Mouse (Mus musculus): ENCODE measurements at regions not wholly inside any gene's neighbourhood (a gene's known extent, or its start where the extent isn't known, plus 50 kb on each side); places are given as distances from the start of the nearest gene placed in this dataset.

DNA sequence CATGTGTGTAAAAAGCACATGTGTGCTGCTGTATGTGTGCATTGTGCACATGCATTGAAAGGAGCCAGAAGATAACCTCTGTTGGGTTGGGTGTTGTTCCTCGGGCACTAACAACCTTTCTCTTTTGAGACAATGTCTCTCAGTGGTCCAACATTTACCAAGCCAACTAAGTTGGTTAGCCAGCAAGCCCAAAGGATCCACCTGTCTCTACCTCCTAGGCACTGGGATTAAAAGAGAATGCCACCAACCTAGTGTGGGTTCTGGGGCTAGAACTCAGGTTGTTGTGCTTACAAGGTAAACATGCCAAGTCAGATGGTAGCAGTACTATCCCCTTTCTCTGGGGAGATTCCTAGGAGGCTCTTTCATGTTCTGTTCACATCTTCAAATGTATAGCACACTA lies 459.1 kb upstream of the Atp11b start:
- H3K27me3 ChIP-seq (ENCODE audit: control insufficient read depth, insufficient read depth, low read length, poor library complexity, severe bottlenecking): no peaks in the 10 kb centered on the region
- H3K9me3 ChIP-seq (replicated peaks; ENCODE audit: control insufficient read depth, insufficient read depth, low read length, poor library complexity, severe bottlenecking): no peaks in the 10 kb centered on the region; the same call in 1 of the 2 replicates

DNA sequence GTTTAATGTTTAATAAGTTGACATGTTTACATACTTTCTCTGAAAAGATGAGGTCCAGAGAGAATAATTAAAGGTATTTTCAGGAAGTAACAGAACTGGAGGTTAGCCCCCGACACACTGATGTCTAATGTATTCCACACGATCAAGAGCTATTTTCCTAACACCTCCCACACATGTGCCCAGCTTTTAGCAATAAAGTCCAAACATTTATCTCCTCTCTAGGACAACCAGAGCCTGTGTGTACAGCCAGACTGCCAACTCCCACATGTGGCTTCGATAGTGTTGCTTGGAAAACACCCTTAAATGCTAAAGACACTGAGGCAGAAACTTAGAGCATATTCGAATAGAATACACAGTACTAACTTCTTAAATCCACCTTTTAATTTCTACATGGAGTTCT lies 458.2 kb upstream of the Atp11b start:
- H3K9ac ChIP-seq (ENCODE audit: low read depth, poor library complexity, severe bottlenecking): no peak overlapping the region
- no peaks in the 10 kb centered on the region for H3K4me1 ChIP-seq (ENCODE audit: control insufficient read depth, insufficient read depth, low read length)
- H3K4me3 ChIP-seq (ENCODE audit: low read depth, low read length): no peak overlapping the region
- no peak for TF ChIP-seq CTCF (IDR thresholded peaks at IDR 0.05; ENCODE audit: low read depth, low read length)
- no peak for TF ChIP-seq EP300 (IDR thresholded peaks at IDR 0.05; ENCODE audit: insufficient read depth, low read depth, low read length)
- TF ChIP-seq POLR2A (IDR thresholded peaks at IDR 0.05; ENCODE audit: insufficient read depth, low read length): no peak
- no peaks in the 10 kb centered on the region for H3K27me3 ChIP-seq (ENCODE audit: control insufficient read depth, insufficient read depth, low read length, poor library complexity, severe bottlenecking)
- H3K9me3 ChIP-seq (replicated peaks; ENCODE audit: control insufficient read depth, insufficient read depth, low read length, poor library complexity, severe bottlenecking): no peaks in the 10 kb centered on the region; the same call in 1 of the 2 replicates
- no peaks in the 10 kb centered on the region for H3K36me3 ChIP-seq (ENCODE audit: control insufficient read depth, insufficient read depth, low read length, poor library complexity, severe bottlenecking)
- H3K27ac ChIP-seq (ENCODE audit: insufficient read depth, low read length): no peak overlapping the region

More for the DNA sequence above, 459.1 kb upstream of the Atp11b start:
- Histone ChIP-seq H3K27ac (ENCODE audit: insufficient read depth, low read length) (no peak overlapping the region), H3K36me3 (ENCODE audit: control insufficient read depth, insufficient read depth, low read length, poor library complexity, severe bottlenecking) (no peaks in the 10 kb centered on the region), H3K9ac (ENCODE audit: low read depth, poor library complexity, severe bottlenecking) (no peak overlapping the region), H3K4me1 (ENCODE audit: control insufficient read depth, insufficient read depth, low read length) (no peaks in the 10 kb centered on the region), H3K4me3 (ENCODE audit: low read depth, low read length) (no peak overlapping the region)
- TF ChIP-seq CTCF (IDR thresholded peaks at IDR 0.05; ENCODE audit: low read depth, low read length): no peak

DNA sequence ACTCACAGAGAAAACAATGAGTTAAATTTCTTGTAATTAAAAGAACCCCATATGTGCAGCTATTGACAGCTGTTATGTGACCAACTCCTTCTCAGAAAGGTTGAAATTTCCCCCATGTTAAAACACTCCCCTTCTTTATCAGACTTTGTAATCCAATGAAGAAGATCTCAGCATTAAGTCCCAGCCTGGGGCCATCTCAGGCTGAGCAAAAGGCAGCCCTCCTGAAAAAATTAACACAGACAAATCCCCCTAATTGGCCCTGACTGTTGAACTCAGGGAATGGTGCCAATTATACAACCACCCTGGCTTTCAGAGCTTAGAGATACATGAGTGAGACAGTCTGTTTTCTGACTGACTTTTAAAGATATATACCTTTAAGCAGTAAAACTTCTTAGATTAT lies 454.9 kb upstream of the Atp11b start:
- H3K4me3 ChIP-seq (ENCODE audit: low read depth, low read length): no peak overlapping the region
- TF ChIP-seq EP300 (IDR thresholded peaks at IDR 0.05; ENCODE audit: insufficient read depth, low read depth, low read length) (no peak), CTCF (IDR thresholded peaks at IDR 0.05; ENCODE audit: low read depth, low read length) (no peak), POLR2A (IDR thresholded peaks at IDR 0.05; ENCODE audit: insufficient read depth, low read length) (no peak)
- no peak overlapping the region for H3K27ac ChIP-seq (ENCODE audit: insufficient read depth, low read length)
- no peaks in the 10 kb centered on the region for H3K36me3 ChIP-seq (ENCODE audit: control insufficient read depth, insufficient read depth, low read length, poor library complexity, severe bottlenecking)
- H3K27me3 ChIP-seq (ENCODE audit: control insufficient read depth, insufficient read depth, low read length, poor library complexity, severe bottlenecking): no peaks in the 10 kb centered on the region; the same call in 1 of the 2 replicates
- H3K9me3 ChIP-seq (replicated peaks; ENCODE audit: control insufficient read depth, insufficient read depth, low read length, poor library complexity, severe bottlenecking): peaks cover 4% of the 10 kb centered on the region; the same call in 1 of the 2 replicates
- no peak overlapping the region for H3K9ac ChIP-seq (ENCODE audit: low read depth, poor library complexity, severe bottlenecking)
- H3K4me1 ChIP-seq (ENCODE audit: control insufficient read depth, insufficient read depth, low read length): no peaks in the 10 kb centered on the region

DNA sequence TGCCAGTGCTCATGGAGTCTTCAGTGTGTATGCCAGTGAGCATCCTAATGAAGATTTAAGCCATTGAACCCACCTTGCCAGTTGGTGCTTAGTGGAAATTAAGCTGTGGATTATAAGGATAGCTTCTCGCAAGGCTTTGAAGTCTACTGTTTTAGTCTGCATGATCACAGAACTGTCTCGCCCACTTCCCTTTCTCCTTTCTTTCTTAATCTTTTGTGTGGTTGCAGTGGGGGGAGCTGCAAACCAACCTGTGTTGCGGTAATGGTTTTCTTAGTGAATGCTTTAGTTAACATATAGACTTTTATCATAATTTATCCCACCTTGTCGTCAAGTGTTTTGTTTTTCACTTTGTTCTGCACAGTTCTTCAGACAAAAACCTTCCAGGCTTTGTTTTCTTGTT lies 447.9 kb upstream of the Atp11b start:
- Histone ChIP-seq H3K4me1 (ENCODE audit: control insufficient read depth, insufficient read depth, low read length) (no peaks in the 10 kb centered on the region), H3K27ac (ENCODE audit: insufficient read depth, low read length) (no peak overlapping the region), H3K9ac (ENCODE audit: low read depth, poor library complexity, severe bottlenecking) (no peak overlapping the region), H3K4me3 (ENCODE audit: low read depth, low read length) (no peak overlapping the region), H3K27me3 (ENCODE audit: control insufficient read depth, insufficient read depth, low read length, poor library complexity, severe bottlenecking) (no peaks in the 10 kb centered on the region; the same call in 1 of the 2 replicates), H3K36me3 (ENCODE audit: control insufficient read depth, insufficient read depth, low read length, poor library complexity, severe bottlenecking) (no peaks in the 10 kb centered on the region), H3K9me3 (replicated peaks; ENCODE audit: control insufficient read depth, insufficient read depth, low read length, poor library complexity, severe bottlenecking) (peaks cover 6% of the 10 kb centered on the region; the same call in 1 of the 2 replicates)
- TF ChIP-seq CTCF (IDR thresholded peaks at IDR 0.05; ENCODE audit: low read depth, low read length) (no peak), POLR2A (IDR thresholded peaks at IDR 0.05; ENCODE audit: insufficient read depth, low read length) (no peak), EP300 (IDR thresholded peaks at IDR 0.05; ENCODE audit: insufficient read depth, low read depth, low read length) (no peak)

DNA sequence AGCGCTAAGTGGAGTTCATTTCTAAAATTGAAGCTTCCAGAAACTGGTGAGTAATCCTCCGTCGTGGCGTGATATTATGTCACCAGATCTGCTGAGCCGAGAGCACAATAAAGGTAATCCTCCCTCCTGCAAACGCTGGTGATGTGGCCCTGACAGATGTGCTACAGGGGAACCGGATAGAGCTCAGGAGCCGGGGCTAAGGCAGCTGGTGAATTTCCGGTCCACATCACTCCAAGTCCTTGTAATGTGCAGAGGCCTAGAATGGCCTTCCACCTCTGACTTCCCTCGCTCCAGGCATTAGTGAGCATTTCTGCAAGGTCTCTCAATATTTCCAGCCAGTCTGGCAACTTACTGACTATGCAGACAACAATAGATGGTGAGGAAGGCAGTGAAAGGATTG lies 439.7 kb upstream of the Atp11b start:
- Histone ChIP-seq H3K4me3 (ENCODE audit: low read depth, low read length) (no peak overlapping the region), H3K4me1 (ENCODE audit: control insufficient read depth, insufficient read depth, low read length) (no peaks in the 10 kb centered on the region), H3K27me3 (ENCODE audit: control insufficient read depth, insufficient read depth, low read length, poor library complexity, severe bottlenecking) (no peaks in the 10 kb centered on the region), H3K36me3 (ENCODE audit: control insufficient read depth, insufficient read depth, low read length, poor library complexity, severe bottlenecking) (no peaks in the 10 kb centered on the region), H3K9ac (ENCODE audit: low read depth, poor library complexity, severe bottlenecking) (no peak overlapping the region), H3K27ac (ENCODE audit: insufficient read depth, low read length) (no peak overlapping the region), H3K9me3 (replicated peaks; ENCODE audit: control insufficient read depth, insufficient read depth, low read length, poor library complexity, severe bottlenecking) (no peaks in the 10 kb centered on the region)
- no peak for TF ChIP-seq CTCF (IDR thresholded peaks at IDR 0.05; ENCODE audit: low read depth, low read length)
- TF ChIP-seq EP300 (IDR thresholded peaks at IDR 0.05; ENCODE audit: insufficient read depth, low read depth, low read length): no peak
- no peak for TF ChIP-seq POLR2A (IDR thresholded peaks at IDR 0.05; ENCODE audit: insufficient read depth, low read length)

DNA sequence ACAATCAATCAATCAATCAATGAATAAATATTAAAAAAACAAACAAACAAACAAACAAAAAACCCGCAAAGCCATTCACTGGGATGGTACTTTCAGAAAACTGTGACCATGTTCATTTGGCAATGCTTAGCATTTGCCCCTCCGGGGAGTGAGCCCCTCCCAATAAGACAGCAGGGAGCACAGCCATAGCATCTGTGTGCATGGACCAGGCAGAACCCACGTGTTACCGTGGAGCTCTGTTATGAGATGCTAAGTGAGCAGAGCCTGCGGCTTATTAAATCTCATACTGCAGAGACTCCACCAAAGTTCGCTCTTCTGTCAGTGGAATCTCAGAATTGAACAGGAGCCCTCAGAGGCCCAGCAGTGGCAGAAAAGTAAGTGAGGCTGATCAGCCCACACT lies 438.7 kb upstream of the Atp11b start:
- no peaks in the 10 kb centered on the region for H3K27me3 ChIP-seq (ENCODE audit: control insufficient read depth, insufficient read depth, low read length, poor library complexity, severe bottlenecking)
- no peak for TF ChIP-seq POLR2A (IDR thresholded peaks at IDR 0.05; ENCODE audit: insufficient read depth, low read length)
- no peak for TF ChIP-seq EP300 (IDR thresholded peaks at IDR 0.05; ENCODE audit: insufficient read depth, low read depth, low read length)
- no peak for TF ChIP-seq CTCF (IDR thresholded peaks at IDR 0.05; ENCODE audit: low read depth, low read length)
- H3K27ac ChIP-seq (ENCODE audit: insufficient read depth, low read length): no peak overlapping the region
- no peaks in the 10 kb centered on the region for H3K9me3 ChIP-seq (replicated peaks; ENCODE audit: control insufficient read depth, insufficient read depth, low read length, poor library complexity, severe bottlenecking)
- H3K4me1 ChIP-seq (ENCODE audit: control insufficient read depth, insufficient read depth, low read length): no peaks in the 10 kb centered on the region
- no peak overlapping the region for H3K9ac ChIP-seq (ENCODE audit: low read depth, poor library complexity, severe bottlenecking)
- H3K4me3 ChIP-seq (ENCODE audit: low read depth, low read length): no peak overlapping the region
- no peaks in the 10 kb centered on the region for H3K36me3 ChIP-seq (ENCODE audit: control insufficient read depth, insufficient read depth, low read length, poor library complexity, severe bottlenecking)
